Mouse (Mus musculus): Measurements from ENCODE around the gene Catspere2.
"Not testable (repeated sequence)": the region's sequence is repeated elsewhere in the genome, so short reads cannot be mapped to it uniquely, and the experiment has no call there.

The Catspere2 gene

DNA sequence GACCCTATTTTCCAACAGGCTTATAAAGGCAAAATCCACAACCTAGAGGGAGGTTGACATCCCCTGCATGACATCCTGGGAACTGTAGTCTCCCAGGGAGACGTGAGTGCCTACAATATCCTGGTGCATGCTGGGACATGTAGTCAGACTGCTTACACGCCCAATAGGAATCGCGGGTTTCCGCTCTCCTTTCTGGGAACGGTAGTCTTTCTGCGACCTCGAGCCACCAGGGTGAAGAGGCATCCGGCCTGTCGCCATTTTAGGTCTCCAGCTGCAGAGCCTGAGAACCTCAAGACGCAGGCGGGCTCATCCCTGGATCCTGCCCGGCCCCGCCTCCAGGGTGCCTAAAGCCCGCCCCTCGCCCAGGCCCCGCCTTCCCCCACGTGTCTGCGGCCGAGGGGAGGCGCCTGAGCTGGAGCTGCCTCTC is at the start of gene Catspere2:
TSS of gene Catspere2 (plus strand) at position 400 of the 427 bp plus-strand sequence.
- in situ Hi-C loops (cut with MboI, MseI): loop anchor here (5.0 kb wide), 1 partner anchor 204 kb away; the partner anchor contains the start of gene Desi2

DNA sequence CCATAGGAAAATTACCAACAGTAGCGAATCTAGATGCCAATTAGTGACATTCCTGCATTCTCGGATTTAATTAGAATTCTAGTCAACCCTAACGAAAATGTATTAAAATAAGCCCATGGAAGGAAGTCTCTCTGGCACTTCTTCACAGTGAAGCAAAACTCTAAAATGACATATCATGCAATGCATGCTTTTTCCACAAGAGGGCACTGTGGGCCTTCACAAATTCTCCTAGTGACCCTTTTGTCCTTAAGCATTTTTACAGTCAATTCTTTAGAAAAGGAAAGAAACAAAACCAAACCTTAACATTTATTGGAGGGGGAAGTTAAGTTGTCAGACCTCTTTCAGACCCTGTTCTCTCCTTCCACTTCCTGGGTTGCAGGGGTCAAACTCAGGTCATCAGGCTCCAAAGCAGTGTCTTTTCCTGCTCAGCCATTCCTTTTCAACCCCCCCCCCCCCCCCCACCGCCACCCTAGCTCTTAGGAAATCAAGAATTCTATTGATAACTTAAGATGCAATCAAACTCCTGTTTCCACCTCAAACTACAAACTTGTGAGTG is 42.7 kb upstream of the Catspere2 start:
- in situ Hi-C loops (cut with MboI, MseI): not testable (repeated sequence)

DNA sequence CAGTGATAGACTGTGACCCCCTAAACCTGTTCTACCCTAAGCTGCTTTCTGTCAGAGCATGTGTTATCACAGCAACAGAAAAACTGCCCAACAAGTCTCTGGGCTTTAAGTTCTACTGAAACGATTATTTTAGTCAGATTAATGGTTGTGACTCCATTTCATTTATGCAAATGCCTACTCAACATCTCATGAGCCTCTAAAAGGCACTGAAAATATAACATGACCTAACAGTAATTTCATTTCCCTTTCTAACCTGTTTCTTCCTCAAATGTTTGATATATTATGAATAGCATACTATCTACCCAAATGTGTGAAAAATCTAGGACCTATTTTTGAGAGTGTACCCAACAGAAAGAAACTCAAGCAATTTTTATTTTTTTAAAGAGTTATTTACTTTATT is 1.9 kb upstream of the Catspere2 start:
- in situ Hi-C loops (cut with MboI, MseI): loop anchor here (5.0 kb wide), 1 partner anchor 206 kb away; the partner anchor contains the start of gene Desi2

DNA sequence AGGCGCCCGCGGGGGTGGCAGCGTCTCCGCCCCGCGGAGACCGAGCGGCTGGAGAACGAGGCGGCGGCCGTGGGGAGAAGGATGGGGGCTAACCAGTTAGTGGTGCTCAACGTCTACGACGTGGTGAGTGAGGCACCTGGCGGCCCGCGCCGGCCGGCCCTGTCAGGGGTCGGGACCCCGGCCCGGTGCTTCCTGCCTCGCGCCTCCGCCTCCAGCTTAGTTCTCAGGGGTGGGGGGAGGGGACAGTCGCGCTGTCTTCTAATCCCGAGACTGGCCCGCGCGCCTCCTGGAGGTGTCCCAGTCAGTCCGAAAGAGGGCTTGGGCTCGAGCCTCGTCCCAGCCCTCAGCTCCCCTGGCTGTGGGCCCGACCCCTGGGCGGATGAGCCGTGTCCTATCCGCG is 359 bp downstream of the Catspere2 start:
- in situ Hi-C loops (cut with MboI, MseI): loop anchor here (5.0 kb wide), 1 partner anchor 204 kb away; the partner anchor contains the start of gene Desi2

DNA sequence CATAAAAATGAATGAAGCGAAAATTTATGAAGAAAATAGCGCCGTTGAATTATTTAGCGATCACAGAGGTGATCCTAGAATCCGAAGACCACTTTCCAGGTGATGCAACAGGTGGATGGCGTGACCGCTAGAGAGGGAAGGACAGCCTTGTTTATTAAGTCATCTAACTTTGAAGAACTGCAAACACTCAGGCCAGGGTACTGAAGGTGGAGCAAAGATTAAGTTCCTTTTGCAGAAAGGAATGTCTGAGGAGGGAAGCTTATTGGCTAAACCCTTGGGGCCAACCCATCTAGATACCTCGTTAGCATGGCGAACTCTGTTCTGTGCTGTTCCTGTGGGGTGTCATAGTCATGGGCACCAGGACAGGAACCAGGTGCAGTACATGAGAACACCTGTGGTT is 983 bp downstream of the Catspere2 start:
- in situ Hi-C loops (cut with MboI, MseI): loop anchor here (5.0 kb wide), 1 partner anchor 203 kb away; the partner anchor contains the start of gene Desi2

DNA sequence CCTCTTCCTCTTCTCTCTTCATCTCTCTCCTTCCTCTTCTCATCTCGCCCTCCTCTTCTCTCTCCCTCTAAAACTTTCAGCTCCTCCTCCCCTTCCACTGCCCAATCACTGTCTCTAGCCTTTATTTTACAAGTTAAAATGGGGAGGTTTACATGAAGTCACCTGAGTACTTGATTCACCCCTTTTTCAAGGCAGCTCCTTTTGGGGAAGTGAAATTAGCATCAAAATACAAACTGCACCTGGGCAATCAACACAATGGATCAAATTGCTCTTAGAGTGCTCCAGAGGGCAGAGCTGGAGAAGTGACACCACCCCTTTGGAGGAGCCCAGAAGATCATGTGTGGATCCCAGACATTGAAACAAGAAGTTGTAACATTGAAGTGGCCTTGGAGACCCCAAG is 4.3 kb downstream of the Catspere2 start:
- in situ Hi-C loops (cut with MboI, MseI): not testable (repeated sequence)

DNA sequence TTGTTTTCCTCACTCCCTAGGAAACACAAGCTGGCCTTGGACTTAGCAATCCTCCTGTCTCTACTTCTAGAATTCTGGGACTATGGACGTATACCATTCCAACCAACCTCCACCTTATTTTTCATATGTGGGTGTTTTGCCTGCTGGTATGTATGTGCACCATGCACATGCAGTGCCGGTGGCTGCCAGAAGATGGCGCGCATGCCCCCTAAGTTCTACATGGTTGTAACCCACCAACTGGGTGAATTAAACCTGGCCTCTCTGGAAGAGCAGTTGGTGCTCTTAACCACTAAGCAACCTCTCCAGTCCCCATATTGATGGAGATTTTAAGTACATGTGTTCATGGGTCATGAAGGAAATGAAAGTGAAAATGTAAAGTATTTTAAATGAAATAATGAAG is 89.6 kb downstream of the Catspere2 start:
- in situ Hi-C loops (cut with MboI, MseI): not testable (repeated sequence)

DNA sequence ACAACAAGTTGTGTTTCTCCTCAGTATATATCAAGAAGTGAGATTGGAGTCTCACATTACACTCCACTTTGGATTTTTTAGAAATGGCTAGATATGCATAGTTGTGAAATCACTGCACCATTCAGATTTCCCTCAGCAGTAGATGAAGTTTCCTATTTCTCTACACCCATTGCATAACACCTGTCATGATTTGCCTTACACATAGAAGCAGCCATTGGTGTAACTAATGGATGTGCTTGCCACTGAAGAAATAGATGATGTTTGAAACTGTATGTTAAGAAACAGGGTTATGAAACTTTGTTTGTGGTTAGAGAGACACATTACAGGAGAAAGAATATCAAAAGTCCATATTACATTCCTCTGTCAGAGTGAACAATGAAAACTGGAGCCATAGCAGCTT is 114.6 kb downstream of the Catspere2 start:
- in situ Hi-C loops (cut with MboI, MseI): loop anchor here (5.0 kb wide), 1 partner anchor 241 kb away; no protein-coding TSS in a partner anchor

DNA sequence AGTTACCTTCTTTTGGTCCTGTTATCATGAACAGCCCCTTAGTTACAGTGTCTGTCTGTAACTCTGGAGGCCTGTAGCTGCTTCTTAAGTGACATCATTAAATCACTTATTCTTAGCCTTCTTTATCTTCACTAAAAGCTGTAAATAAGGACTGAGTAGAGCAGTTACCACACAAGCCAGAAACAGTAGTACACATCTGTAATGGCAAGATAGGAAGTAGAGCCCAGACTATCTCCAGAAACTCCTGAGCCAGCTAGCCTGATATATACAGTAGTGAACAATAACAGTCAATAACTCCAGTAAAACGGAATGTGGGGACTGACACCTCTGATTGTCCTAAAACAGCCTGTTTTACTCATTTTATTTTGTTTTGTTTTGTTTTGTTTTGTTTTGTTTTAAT is 125.3 kb downstream of the Catspere2 start:
- in situ Hi-C loops (cut with MboI, MseI): not testable (repeated sequence)

DNA sequence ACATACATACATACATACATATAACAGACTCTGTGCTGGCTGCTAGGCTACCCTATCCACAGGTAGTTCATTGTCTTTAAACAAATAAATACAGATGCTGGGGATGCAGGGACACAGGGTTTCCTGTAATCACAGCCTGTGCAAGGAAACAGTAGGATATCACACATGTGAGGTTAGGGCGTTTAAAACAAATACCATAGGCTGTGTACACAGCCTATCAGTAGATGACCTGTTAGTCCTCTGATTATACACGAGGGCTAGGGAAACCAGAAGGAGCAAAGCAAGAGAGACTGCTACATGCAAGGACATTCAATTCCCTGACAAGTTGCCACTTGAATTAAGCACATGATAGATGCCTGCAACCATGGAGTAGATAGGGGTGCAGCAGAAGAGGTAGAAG is 139.0 kb downstream of the Catspere2 start:
- in situ Hi-C loops (cut with MboI, MseI): not testable (repeated sequence)

DNA sequence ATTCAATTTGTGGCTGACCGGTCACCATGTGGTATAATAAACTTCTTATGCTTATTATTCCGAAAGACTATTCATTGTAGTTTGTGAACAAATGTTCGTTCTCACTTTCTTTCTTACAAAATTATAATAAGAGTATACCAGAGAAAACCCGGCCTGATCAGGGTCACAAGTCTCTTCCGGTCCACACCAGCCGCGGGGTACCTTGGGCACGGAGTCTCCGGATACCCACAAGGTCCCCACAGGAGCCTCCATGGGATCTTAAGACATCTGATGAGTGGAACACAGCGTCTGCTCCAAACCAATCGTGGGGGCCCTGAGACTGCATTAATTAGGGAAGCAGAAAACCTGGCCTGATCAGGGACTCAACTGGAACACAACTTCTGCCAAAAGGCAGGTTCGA is 151.1 kb downstream of the Catspere2 start:
- in situ Hi-C loops (cut with MboI, MseI): no loop called here

DNA sequence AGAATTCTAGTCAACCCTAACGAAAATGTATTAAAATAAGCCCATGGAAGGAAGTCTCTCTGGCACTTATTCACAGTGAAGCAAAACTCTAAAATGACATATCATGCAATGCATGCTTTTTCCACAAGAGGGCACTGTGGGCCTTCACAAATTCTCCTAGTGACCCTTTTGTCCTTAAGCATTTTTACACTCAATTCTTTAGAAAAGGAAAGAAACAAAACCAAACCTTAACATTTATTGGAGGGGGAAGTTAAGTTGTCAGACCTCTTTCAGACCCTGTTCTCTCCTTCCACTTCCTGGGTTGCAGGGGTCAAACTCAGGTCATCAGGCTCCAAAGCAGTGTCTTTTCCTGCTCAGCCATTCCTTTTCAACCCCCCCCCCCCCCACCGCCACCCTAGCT is 163.3 kb downstream of the Catspere2 start:
- in situ Hi-C loops (cut with MboI, MseI): loop anchor here (5.0 kb wide), 1 partner anchor 166 kb away; no protein-coding TSS in a partner anchor

DNA sequence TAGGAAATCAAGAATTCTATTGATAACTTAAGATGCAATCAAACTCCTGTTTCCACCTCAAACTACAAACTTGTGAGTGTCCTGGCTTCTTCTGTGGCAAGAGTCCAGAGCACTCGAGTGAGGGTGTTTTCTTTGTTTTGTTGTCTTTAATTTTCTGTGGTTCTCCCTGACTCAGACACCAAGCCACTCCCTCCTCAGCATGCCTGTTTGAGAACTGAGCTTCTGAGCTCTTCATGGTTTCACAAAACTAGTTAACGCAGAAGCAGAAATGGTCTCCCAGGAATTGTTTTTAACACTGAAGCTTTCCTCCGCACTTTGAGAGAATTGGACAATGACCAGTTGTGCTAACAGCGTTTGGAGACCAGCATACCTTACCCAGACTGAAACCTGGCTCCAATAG is 163.7 kb downstream of the Catspere2 start:
- in situ Hi-C loops (cut with MboI, MseI): loop anchor here (5.0 kb wide), 1 partner anchor 165 kb away; no protein-coding TSS in a partner anchor

DNA sequence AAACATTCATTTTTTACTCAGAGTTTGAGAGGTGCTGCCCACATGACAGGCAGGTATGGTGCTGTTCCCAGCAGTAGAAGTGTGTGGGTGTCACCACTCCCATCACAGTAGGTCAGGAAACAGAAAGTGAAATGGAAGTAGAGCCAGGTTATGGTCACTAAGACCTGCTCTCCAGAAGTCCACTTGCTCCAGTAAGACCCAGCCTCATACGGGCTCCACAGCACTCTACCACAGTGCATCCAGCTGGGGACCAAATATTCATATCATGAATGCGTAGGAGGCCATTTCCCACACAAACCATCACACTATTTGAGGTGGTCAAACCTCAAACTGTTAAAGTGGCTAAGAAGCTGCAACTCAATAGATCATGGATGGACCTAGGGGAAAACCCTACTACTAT is 199.0 kb downstream of the Catspere2 start:
- in situ Hi-C loops (cut with MboI, MseI): no loop called here

DNA sequence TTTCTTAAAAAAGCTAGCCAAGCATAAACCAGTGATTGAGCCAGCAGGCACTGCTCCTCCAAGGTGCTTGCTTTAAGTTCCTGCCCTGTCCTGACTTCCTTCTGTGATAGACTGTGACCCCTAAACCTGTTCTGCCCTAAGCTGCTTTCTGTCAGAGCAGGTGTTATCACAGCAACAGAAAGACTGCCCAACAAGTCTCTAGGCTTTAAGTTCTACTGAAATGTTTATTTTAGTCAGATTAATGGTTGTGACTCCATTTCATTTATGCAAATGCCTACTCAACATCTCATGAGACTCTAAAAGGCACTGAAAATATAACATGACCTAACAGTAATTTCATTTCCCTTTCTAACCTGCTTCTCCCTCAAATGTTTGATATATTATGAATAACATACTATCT is 202.4 kb downstream of the Catspere2 start:
- in situ Hi-C loops (cut with MboI, MseI): loop anchor here (5.0 kb wide), 2 partner anchors 203 to 388 kb away; partner anchors contain the start of genes Adss and Catspere2

DNA sequence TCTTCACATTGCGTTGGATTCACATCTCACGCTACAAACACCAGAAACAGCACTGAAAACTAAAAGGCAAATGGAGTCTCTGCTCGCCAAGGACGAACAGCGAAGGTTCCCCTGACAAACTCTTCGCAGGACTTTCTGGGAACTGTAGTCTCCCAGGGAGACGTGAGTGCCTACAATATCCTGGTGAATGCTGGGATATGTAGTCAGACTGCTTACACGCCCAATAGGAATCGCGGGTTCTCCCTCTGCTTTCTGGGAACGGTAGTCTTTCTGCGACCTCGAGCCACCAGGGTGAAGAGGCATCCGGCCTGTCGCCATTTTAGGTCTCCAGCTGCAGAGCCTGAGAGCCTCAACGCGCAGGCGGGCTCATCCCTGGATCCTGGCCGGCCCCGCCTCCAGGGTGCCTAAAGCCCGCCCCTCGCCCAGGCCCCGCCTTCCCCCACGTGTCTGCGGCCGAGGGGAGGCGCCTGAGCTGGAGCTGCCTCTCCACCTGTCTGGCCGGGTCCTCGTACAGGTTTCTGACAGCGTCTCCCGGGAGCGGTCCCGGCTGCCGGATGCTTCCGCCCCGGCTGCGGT is 204.1 kb downstream of the Catspere2 start, which contains the start of gene Desi2:
TSS of gene Desi2 (plus strand) at position 202 of the 576 bp plus-strand sequence.
- in situ Hi-C loops (cut with MboI, MseI): loop anchor here (5.0 kb wide), 2 partner anchors 205 to 390 kb away; partner anchors contain the start of genes Adss and Catspere2

DNA sequence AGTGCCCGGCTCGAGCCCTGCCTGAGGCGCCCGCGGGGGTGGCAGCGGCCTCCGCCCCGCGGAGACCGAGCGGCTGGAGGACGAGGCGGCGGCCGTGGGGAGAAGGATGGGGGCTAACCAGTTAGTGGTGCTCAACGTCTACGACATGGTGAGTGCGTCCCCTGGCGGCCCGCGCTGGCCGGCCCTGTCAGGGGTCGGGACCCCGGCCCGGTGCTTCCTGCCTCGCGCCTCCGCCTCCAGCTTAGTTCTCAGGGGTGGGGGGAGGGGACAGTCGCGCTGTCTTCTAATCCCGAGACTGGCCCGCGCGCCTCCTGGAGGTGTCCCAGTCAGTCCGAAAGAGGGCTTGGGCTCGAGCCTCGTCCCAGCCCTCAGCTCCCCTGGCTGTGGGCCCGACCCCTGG is 204.6 kb downstream of the Catspere2 start:
- in situ Hi-C loops (cut with MboI, MseI): loop anchor here (5.0 kb wide), 2 partner anchors 206 to 391 kb away; partner anchors contain the start of genes Adss and Catspere2

DNA sequence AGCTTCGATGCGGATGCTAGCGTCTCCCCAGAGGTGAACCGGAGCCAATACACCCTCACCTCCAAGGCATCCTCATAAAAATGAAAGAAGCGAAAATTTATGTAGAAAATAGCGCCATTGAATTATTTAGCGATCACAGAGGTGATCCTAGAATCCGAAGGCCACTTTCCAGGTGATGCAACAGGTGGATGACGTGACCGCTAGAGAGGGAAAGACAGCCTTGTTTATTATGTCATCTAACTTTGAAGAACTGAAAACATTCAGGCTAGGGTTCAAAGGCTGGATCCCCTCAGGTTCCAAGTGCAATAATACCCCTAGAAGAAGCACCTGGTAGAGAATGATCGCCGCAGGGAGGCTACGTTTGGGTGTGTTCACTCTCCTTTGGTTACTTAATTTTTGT is 205.2 kb downstream of the Catspere2 start:
- in situ Hi-C loops (cut with MboI, MseI): loop anchor here (5.0 kb wide), 2 partner anchors 206 to 391 kb away; partner anchors contain the start of genes Adss and Catspere2

DNA sequence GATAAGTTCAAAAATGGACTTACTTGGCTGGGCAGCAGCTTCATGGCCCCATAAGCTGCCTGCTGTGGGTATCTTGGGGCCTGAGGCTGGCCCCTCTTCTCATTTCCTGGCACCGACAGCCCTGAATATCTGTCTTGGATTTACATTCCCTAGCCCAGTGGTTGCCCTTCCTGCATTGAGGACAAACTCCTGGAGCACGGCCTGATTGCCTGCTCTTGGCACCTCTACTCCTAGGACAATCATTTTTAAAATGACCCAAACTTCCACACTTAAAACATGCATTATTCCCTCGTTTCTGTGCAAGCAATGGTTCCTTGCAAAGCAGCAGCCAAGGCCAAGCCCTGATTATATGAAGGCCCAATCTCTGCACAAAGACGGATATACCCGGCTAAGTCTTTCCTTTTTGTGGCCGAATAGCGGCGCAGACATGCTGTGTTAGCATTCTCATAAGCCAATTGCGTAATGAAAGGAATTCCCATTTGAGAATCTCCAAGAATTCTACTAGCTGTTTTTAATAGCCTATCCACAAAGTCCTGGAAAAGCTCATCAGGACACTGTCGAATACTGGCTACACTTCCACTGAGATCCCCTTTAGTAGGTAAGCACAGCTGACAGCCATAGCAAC is 222.6 kb downstream of the Catspere2 start:
- in situ Hi-C loops (cut with MboI, MseI): no loop called here

DNA sequence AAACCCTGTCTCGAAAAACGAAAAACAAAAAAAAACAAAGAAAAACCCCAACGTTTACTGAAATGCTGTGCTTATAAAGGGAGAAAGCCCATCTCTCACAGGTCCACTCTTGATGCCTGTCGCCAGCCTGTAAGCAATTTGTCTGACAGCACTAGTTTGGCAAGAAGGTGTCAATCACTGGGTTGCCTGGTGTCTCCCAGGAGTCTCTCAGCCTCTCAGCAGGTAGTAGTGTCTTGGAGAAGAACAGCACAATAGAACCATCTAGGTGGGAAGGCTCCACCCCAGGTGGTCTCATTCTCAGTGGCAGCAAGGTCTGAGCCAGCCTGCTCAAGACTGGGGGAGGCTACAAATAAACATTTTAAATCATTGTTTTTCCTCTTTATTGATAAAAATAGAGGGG is 224.6 kb downstream of the Catspere2 start:
- in situ Hi-C loops (cut with MboI, MseI): not testable (repeated sequence)

DNA sequence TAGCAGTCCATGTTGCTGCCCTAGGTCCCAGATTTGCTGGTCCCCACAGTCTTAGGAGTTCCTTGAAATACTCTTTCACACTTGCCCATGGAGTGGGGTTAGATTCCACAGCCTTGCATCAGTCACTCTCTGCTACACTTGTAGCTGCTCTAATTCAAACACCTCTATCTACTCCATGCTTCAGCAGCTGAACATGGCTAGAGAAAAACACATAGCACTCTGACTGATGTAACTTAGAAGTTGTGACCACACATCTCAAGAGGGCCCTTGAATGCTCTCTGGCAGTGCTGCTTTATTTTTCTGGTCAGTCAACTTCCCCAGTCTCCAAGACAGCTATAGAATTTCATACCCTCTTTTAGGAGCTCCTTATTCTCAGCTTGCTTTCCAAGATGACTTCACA is 226.7 kb downstream of the Catspere2 start:
- in situ Hi-C loops (cut with MboI, MseI): no loop called here

DNA sequence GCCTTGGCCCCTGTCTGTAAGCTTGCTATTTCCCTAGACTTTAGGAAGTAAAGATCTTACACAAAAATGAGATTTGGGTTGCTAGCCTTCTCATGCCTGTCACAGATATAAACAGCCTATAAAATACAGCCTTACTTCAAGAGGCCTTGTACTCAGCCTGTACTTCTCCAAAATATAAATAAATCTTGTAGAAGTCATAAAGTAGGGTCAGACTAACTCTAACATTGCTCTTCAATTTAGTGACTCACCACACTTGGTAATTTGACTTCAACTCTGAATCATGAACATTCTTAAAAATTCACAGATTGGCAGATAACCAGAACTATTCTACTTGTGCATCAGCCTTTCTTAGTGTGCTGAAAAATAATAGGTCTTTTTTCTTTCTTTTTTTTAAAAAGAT is 233.9 kb downstream of the Catspere2 start:
- in situ Hi-C loops (cut with MboI, MseI): no loop called here
